In the genomic region with DNA sequence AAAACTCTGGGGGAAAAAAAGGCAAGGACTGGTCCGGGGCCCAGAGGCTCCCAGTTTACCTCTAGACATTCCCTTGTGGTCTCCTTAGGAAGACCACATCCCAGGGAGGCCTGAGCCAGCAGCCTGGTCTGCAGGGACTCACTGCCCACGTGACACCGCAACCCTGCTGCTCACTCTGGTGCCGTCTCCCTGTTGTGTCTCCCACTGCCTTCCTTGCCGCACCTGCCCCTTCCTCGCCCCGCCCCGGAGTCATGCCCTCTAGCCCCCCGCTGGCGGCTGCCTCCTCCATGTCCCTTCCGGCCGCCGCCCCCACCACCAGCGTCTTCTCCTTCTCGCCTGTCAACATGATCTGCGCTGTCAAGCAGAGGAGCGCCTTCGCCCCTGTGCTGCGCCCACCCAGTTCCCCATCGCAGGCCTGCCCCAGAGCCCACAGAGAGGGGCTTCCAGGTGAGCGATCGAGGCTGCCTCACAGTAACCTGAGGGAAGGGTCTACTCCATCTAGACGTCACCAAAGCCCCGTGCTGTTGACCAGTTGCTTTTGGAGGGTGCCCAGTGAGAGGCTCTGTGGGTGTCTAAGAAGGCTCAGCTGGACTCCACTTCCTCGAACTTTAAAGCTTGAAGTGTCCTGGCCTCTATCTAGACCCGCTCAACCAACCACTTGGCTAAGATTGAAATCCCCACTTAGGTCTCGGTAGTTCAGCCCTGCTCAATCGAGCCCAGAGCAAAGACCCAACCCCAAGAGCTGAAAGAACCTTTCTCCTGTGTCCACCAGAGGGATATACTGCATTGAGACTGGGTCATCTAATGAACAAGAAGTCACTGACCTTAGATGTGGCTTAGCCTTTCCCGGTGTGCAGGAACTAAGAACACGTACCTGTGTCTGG, we compare ENCODE assay signal across 8 mouse cellular contexts. TPM values are rescaled to one million over a fixed set of nuclear protein-coding genes. Genes with fewer than 3 reads are reported as not detected.
DNase-seq lines count a peak whose midpoint lies in the region; ATAC-seq lines count a peak whose summit lies in the region.

No protein-coding gene starts in this region.

- peak overlapping the region; percentile 90 for H3K4me2 ChIP-seq in heart, embryonic 12.5 days
- peak overlapping the region; percentile 56 for H3K4me2 ChIP-seq in forebrain, embryonic 12.5 days
- peak overlapping the region; percentile 54 for H3K4me2 ChIP-seq in neural tube, embryonic 13.5 days

- no peaks in the 10 kb centered on the region for H3K36me3 ChIP-seq in heart, embryonic 12.5 days
- no peaks in the 10 kb centered on the region for H3K36me3 ChIP-seq in forebrain, embryonic 12.5 days (replicated peaks)
- no peaks in the 10 kb centered on the region for H3K36me3 ChIP-seq in limb, embryonic 10.5 days
- H3K36me3 ChIP-seq in neural tube, embryonic 13.5 days = no peaks in the 10 kb centered on the region

- WGBS in heart, embryonic 12.5 days = 5% methylated on average over 30 of the region's 30 CpGs
- 5% methylated on average over 29 of the region's 30 CpGs for WGBS in forebrain, embryonic 12.5 days
- WGBS in limb, embryonic 10.5 days = 7% methylated on average over 29 of the region's 30 CpGs
- 10% methylated on average over 30 of the region's 30 CpGs for WGBS in neural tube, embryonic 13.5 days

- no peak overlapping the region for H3K27ac ChIP-seq in heart, embryonic 12.5 days (ENCODE audit: poor library complexity, severe bottlenecking)
- no peak overlapping the region for H3K27ac ChIP-seq in forebrain, embryonic 12.5 days
- H3K27ac ChIP-seq in limb, embryonic 10.5 days = no peak overlapping the region
- no peak overlapping the region for H3K27ac ChIP-seq in neural tube, embryonic 13.5 days (replicated peaks)

- H3K4me1 ChIP-seq in heart, embryonic 12.5 days (replicated peaks) = peaks cover 19% of the 10 kb centered on the region
- H3K4me1 ChIP-seq in forebrain, embryonic 12.5 days = peaks cover 20% of the 10 kb centered on the region
- peaks cover 20% of the 10 kb centered on the region for H3K4me1 ChIP-seq in limb, embryonic 10.5 days
- peaks cover 19% of the 10 kb centered on the region; the same call in 1 of the 2 replicates for H3K4me1 ChIP-seq in neural tube, embryonic 13.5 days (replicated peaks)

- no peaks in the 10 kb centered on the region for H3K9me3 ChIP-seq in heart, embryonic 12.5 days (replicated peaks)
- no peaks in the 10 kb centered on the region for H3K9me3 ChIP-seq in forebrain, embryonic 12.5 days
- H3K9me3 ChIP-seq in limb, embryonic 10.5 days (replicated peaks) = no peaks in the 10 kb centered on the region
- H3K9me3 ChIP-seq in neural tube, embryonic 13.5 days = no peaks in the 10 kb centered on the region

- H3K27me3 ChIP-seq in heart, embryonic 12.5 days (replicated peaks) = peaks cover 61% of the 10 kb centered on the region
- H3K27me3 ChIP-seq in forebrain, embryonic 12.5 days = peaks cover 55% of the 10 kb centered on the region
- peaks cover 73% of the 10 kb centered on the region for H3K27me3 ChIP-seq in limb, embryonic 10.5 days (ENCODE audit: low read depth, poor library complexity, severe bottlenecking)
- H3K27me3 ChIP-seq in neural tube, embryonic 13.5 days = peaks cover 63% of the 10 kb centered on the region

- no peak for DNase-seq in heart, postnatal 25 days (ENCODE audit: low spot score)
- peak; percentile 40 for DNase-seq in limb, embryonic 10.5 days (ENCODE audit: low spot score)
- no peak for DNase-seq in spleen, postnatal 4 days (ENCODE audit: low spot score in 2 of 2)
- no peak for DNase-seq in spleen, adult 18-20 months
- no peak for DNase-seq in natural killer cell, adult 2 months (ENCODE audit: low spot score in 2 of 2)

- no peak for ATAC-seq in heart, embryonic 12.5 days (ENCODE audit: insufficient number of reproducible peaks, low FRiP score)
- no peak for ATAC-seq in forebrain, embryonic 12.5 days (ENCODE audit: low FRiP score)
- ATAC-seq in neural tube, embryonic 13.5 days (ENCODE audit: low read depth) = no peak

- intact Hi-C loops in heart, postnatal 25 days (cut with DNase I) = no loop called here

- H3K9ac ChIP-seq in heart, embryonic 12.5 days = peak overlapping the region; percentile 71
- H3K9ac ChIP-seq in forebrain, embryonic 12.5 days = no peak overlapping the region; the same call in 1 of the 2 replicates
- H3K9ac ChIP-seq in neural tube, embryonic 13.5 days = peak overlapping the region; percentile 50

- peak overlapping the region; percentile 59 for H3K4me3 ChIP-seq in heart, embryonic 12.5 days
- peak overlapping the region; percentile 28 for H3K4me3 ChIP-seq in forebrain, embryonic 12.5 days (replicated peaks)
- H3K4me3 ChIP-seq in limb, embryonic 10.5 days = peak overlapping the region; percentile 58
- peak overlapping the region; percentile 33 for H3K4me3 ChIP-seq in neural tube, embryonic 13.5 days

RNA-seq across cellular contexts. Expression of a gene that starts 31.9 kb away (rescaled TPM):
- polyA plus RNA-seq in heart, embryonic 12.5 days (2016; fragmentation: Nextera tagmentation; extraction: Ambion mirVana) = 32.2 and 33.3 TPM in 2 replicates
- 1 to 10 TPM; 3.9 to 4.2 TPM for total RNA-seq in heart, postnatal 25 days (2021)
- polyA plus RNA-seq in forebrain, embryonic 12.5 days (2016; fragmentation: Nextera tagmentation; extraction: Ambion mirVana) = 26.2 and 28.4 TPM in 2 replicates
- polyA plus RNA-seq in limb, embryonic 10.5 days (2016; fragmentation: Nextera tagmentation; extraction: Ambion mirVana) = 65.6 and 75.4 TPM in 2 replicates
- polyA plus RNA-seq in neural tube, embryonic 13.5 days (2015; fragmentation: Nextera tagmentation; extraction: Ambion mirVana) = 26.8 and 32.9 TPM in 2 replicates

RNA-seq across cellular contexts. Expression of a gene that starts 39.6 kb away (rescaled TPM):
- 0.09 and 0.24 TPM in 2 replicates for polyA plus RNA-seq in heart, embryonic 12.5 days (2016; fragmentation: Nextera tagmentation; extraction: Ambion mirVana)
- not detected for total RNA-seq in heart, postnatal 25 days (2021)
- not detected in 2 replicates for polyA plus RNA-seq in forebrain, embryonic 12.5 days (2016; fragmentation: Nextera tagmentation; extraction: Ambion mirVana)
- not detected in 2 replicates for polyA plus RNA-seq in limb, embryonic 10.5 days (2016; fragmentation: Nextera tagmentation; extraction: Ambion mirVana)
- 0.15 TPM in 1 of 2 replicates, not detected in the other for polyA plus RNA-seq in neural tube, embryonic 13.5 days (2015; fragmentation: Nextera tagmentation; extraction: Ambion mirVana)

RNA-seq across cellular contexts. Expression of a gene that starts 39.6 kb away (rescaled TPM):
- not detected in 2 replicates for polyA plus RNA-seq in heart, embryonic 12.5 days (2016; fragmentation: Nextera tagmentation; extraction: Ambion mirVana)
- not detected for total RNA-seq in heart, postnatal 25 days (2021)
- polyA plus RNA-seq in forebrain, embryonic 12.5 days (2016; fragmentation: Nextera tagmentation; extraction: Ambion mirVana) = not detected in 2 replicates
- polyA plus RNA-seq in limb, embryonic 10.5 days (2016; fragmentation: Nextera tagmentation; extraction: Ambion mirVana) = not detected in 2 replicates
- polyA plus RNA-seq in neural tube, embryonic 13.5 days (2015; fragmentation: Nextera tagmentation; extraction: Ambion mirVana) = not detected in 2 replicates

RNA-seq across cellular contexts. Expression of a gene that starts 40.8 kb away (rescaled TPM):
- polyA plus RNA-seq in heart, embryonic 12.5 days (2016; fragmentation: Nextera tagmentation; extraction: Ambion mirVana) = not detected in 2 replicates
- total RNA-seq in heart, postnatal 25 days (2021) = not detected
- polyA plus RNA-seq in forebrain, embryonic 12.5 days (2016; fragmentation: Nextera tagmentation; extraction: Ambion mirVana) = 0.15 TPM in 1 of 2 replicates, not detected in the other
- not detected in 2 replicates for polyA plus RNA-seq in limb, embryonic 10.5 days (2016; fragmentation: Nextera tagmentation; extraction: Ambion mirVana)
- polyA plus RNA-seq in neural tube, embryonic 13.5 days (2015; fragmentation: Nextera tagmentation; extraction: Ambion mirVana) = 0.29 TPM in 1 of 2 replicates, not detected in the other

RNA-seq across cellular contexts. Expression of a gene that starts 58.7 kb away (rescaled TPM):
- 63.5 and 63.9 TPM in 2 replicates for polyA plus RNA-seq in heart, embryonic 12.5 days (2016; fragmentation: Nextera tagmentation; extraction: Ambion mirVana)
- 10 to 100 TPM; 21.9 to 26.6 TPM for total RNA-seq in heart, postnatal 25 days (2021)
- 133 and 137 TPM in 2 replicates for polyA plus RNA-seq in forebrain, embryonic 12.5 days (2016; fragmentation: Nextera tagmentation; extraction: Ambion mirVana)
- polyA plus RNA-seq in limb, embryonic 10.5 days (2016; fragmentation: Nextera tagmentation; extraction: Ambion mirVana) = 101 and 121 TPM in 2 replicates
- polyA plus RNA-seq in neural tube, embryonic 13.5 days (2015; fragmentation: Nextera tagmentation; extraction: Ambion mirVana) = 98.2 and 103 TPM in 2 replicates
